Mouse (Mus musculus): ENCODE results near the gene Psmb10. TPM values are rescaled to one million over a fixed set of nuclear protein-coding genes. Genes with fewer than 3 reads are reported as not detected.

The Psmb10 gene
- polyA plus RNA-seq, 1 experiment from 2014 or later, result 61.7 TPM

GRCm38 (mm10) chr8:105919390-105919789 lies 18.9 kb downstream of the Psmb10 start:
- POLR2A ChIA-PET, result interaction anchor here (0.8 kb wide), 1 partner anchor 11 kb away, joined by 3 read pairs; no protein-coding TSS in a partner anchor
- CTCF ChIA-PET, result interaction anchor here (0.9 to 4.6 kb wide), 5 partner anchors 11 to 36 kb away, joined by 3 to 19 read pairs (median 3); no protein-coding TSS in a partner anchor
- ATAC-seq (no peak), DNase-seq (ENCODE audit: low read depth, low spot score) (no peak)
- no peak for TF ChIP-seq CTCF (IDR thresholded peaks at IDR 0.05)
- in situ Hi-C loops (cut with MboI; ENCODE audit: low pct_unique_long_range_greater_than_20kb), result no loop called here
- H3K27me3 ChIP-seq, result no peaks in the 10 kb centered on the region

DNA sequence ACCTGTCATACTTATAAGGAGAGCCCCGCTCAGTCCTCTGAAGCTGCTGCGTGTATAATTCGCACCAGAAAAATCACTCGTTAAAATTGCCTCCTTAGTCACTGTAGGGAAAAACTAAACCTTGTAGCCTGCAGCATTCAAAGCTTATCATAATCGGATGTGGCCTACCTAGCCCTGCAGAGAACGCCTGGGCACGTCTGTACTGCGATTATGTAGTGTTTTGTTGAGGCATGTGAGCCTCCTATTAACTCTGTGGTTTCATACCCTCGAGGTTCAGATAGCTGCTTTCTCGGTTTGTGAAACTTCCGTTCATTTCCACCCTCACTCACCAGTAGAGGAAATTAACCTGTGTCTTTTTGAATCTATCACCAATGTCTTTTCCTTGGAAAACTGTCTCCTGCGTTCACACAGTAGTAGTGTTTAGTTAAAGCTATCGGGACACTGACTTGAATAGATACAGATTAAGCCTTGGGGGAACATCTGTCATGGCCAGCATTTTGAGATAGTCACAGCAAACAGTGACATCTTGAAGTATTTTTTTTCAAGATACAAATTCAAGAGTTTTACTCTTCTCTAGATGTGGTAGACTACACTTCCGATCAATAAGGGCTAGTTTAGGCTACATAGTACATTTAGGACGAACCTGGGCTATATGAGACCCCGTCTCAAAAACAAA lies 37.2 kb downstream of the Psmb10 start:
- H3K27me3 ChIP-seq, result no peaks in the 10 kb centered on the region
- DNase-seq (ENCODE audit: low read depth, low spot score) (no peak), ATAC-seq (no peak)
- CTCF ChIA-PET, result interaction anchor here (0.8 to 1.5 kb wide), 2 partner anchors 23 to 46 kb away, joined by 3 read pairs; partner anchors contain the start of gene Thap11
- no peak for TF ChIP-seq CTCF (IDR thresholded peaks at IDR 0.05)
- POLR2A ChIA-PET, result no interaction called here
- in situ Hi-C loops (cut with MboI; ENCODE audit: low pct_unique_long_range_greater_than_20kb), result no loop called here

GRCm38 (mm10) chr8:105900180-105900940 lies 37.9 kb downstream of the Psmb10 start, which contains the start of gene Pskh1:
TSS of gene Pskh1 (plus strand) at chr8:105900441.
- POLR2A ChIA-PET, result interaction anchor here (0.6 kb wide), 1 partner anchor 379 kb away, joined by 5 read pairs; no protein-coding TSS in a partner anchor

DNA sequence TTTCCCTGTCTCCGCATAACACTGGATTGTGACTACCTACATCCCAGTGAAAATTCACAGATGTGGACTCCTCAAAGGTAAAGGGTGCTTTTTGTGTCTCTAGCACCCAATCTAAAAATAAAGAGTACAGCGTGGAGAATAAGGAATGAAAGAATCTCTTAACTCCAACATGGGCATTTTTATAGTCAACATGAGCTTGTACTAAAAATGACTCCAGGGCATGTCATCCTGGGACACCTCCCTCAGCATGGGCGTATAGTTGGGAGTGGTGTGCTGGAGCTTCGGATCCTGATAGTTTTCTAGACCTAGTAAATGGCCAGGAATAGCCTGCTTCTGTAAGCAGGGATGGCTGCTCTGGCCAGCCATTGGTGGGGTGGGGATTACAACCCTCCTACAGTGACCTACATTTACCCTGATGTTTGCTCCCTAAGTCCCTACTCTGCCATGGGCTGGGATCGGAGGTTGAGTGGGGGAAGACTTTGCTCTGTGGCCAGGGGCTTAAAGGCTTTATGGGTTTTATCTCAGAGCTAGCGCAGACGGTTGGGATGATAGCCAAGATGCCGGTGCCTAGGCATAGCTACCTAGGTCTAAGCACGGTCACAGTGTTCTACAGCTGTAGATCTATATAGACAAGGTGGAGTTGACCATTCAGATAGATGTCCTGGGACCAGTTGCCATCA lies 40.3 kb downstream of the Psmb10 start:
- H3K27me3 ChIP-seq, result no peaks in the 10 kb centered on the region
- no peak for DNase-seq (ENCODE audit: low read depth, low spot score)
- CTCF ChIA-PET, result interaction anchor here (1.3 kb wide), 1 partner anchor 33 kb away, joined by 6 read pairs; no protein-coding TSS in a partner anchor
- in situ Hi-C loops (cut with MboI; ENCODE audit: low pct_unique_long_range_greater_than_20kb), result no loop called here
- no peak for ATAC-seq
- POLR2A ChIA-PET, result interaction anchor here (0.7 to 0.9 kb wide), 2 partner anchors 42 to 890 kb away, joined by 3 read pairs; no protein-coding TSS in a partner anchor
- TF ChIP-seq CTCF (IDR thresholded peaks at IDR 0.05), result no peak

More at GRCm38 (mm10) chr8:105900180-105900940, 37.9 kb downstream of the Psmb10 start, which contains the start of gene Pskh1:
- no peak for TF ChIP-seq CTCF (IDR thresholded peaks at IDR 0.05)
- ATAC-seq (peak; percentile 75), DNase-seq (ENCODE audit: low read depth, low spot score) (peak; percentile 50)
- H3K27me3 ChIP-seq, result no peaks in the 10 kb centered on the region
- CTCF ChIA-PET, result interaction anchor here (0.8 to 1.5 kb wide), 3 partner anchors 24 to 45 kb away, joined by 3 to 5 read pairs (median 3); partner anchors contain the start of gene Thap11
- in situ Hi-C loops (cut with MboI; ENCODE audit: low pct_unique_long_range_greater_than_20kb), result no loop called here

DNA sequence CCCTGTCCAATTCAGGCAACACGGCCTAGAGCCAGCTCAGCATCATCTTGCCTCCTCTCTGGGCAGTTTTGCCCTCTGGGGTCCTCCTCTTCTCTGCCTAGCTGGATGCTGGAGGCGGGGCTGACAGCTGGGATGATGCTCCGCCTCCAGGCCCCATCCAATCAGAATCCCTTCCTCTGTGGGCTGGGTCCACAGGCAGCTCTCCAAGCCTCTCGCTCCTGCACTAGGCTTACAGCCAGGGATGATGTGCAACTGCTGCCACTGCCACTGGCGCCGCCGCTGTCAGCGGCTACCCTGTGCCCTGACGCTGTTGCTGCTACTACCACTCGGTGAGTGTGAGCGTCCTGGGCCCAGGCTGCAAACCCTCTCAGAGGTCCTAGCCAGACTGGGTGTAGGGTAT lies 44.9 kb downstream of the Psmb10 start, which contains the start of gene Nrn1l:
Gene Nrn1l (plus strand): TSS at position 229 of the 400 bp plus-strand sequence.
- CTCF ChIA-PET, result interaction anchor here (1.2 to 2.3 kb wide), 4 partner anchors 10 to 32 kb away, joined by 3 to 8 read pairs (median 4); no protein-coding TSS in a partner anchor
- POLR2A ChIA-PET, result no interaction called here

DNA sequence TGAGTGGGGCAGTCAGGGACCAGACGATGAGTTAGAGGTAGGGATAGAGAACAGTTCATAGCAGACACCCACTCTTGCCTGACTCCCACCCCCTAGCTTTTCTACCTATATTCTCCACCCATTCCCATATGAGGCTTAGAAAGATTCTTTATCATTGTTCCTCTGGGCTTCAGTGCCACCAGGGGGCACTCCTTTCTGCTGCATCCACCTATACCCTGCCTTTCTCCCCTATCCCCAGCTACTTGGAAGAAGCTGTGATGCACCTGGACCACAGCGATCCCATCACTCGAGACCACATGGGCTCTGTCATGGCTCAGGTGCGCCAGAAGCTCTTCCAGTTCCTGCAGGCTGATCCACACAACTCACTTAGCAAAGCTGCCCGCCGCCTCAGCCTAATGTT lies 45.8 kb downstream of the Psmb10 start:
- ATAC-seq (no peak), DNase-seq (ENCODE audit: low read depth, low spot score) (no peak)
- CTCF ChIA-PET, result interaction anchor here (0.7 to 3.3 kb wide), 11 partner anchors 9 to 131 kb away, joined by 3 to 13 read pairs (median 4); partner anchors contain the start of gene Edc4
- POLR2A ChIA-PET, result no interaction called here
- in situ Hi-C loops (cut with MboI; ENCODE audit: low pct_unique_long_range_greater_than_20kb), result loop anchor here (5.0 kb wide), 1 partner anchor 35 kb away; no protein-coding TSS in a partner anchor
- no peak for TF ChIP-seq CTCF (IDR thresholded peaks at IDR 0.05)
- no peaks in the 10 kb centered on the region for H3K27me3 ChIP-seq

More for the DNA sequence above, 44.9 kb downstream of the Psmb10 start, which contains the start of gene Nrn1l:
- ATAC-seq (peak; percentile 19), DNase-seq (ENCODE audit: low read depth, low spot score) (no peak)
- TF ChIP-seq CTCF (IDR thresholded peaks at IDR 0.05), result no peak
- in situ Hi-C loops (cut with MboI; ENCODE audit: low pct_unique_long_range_greater_than_20kb), result loop anchor here (5.0 kb wide), 1 partner anchor 34 kb away; no protein-coding TSS in a partner anchor
- H3K27me3 ChIP-seq, result no peaks in the 10 kb centered on the region

DNA sequence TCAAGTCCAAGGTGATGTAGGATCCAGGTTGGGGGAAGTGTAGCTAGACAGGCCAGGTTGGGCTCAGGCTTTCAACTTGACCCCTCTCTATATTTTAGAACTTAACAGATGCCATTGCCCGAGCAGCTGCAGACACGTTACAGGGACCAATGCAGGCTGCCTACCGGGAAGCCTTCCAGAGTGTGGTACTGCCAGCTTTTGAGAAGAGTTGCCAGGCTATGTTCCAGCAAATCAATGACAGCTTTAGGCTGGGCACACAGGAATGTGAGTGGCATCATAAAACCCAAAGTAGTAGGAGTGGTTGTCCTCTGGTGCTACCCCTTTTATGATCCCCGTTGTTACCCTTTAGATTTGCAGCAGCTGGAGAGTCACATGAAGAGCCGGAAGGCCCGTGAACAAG lies 47.4 kb downstream of the Psmb10 start:
- TF ChIP-seq CTCF (IDR thresholded peaks at IDR 0.05), result no peak
- CTCF ChIA-PET, result interaction anchor here (1.0 to 3.3 kb wide), 3 partner anchors 17 to 56 kb away, joined by 3 to 13 read pairs (median 3); no protein-coding TSS in a partner anchor
- DNase-seq (ENCODE audit: low read depth, low spot score) (no peak), ATAC-seq (no peak)
- POLR2A ChIA-PET, result interaction anchor here (1.4 kb wide), 1 partner anchor 10 kb away, joined by 4 read pairs; the partner anchor contains the start of gene Edc4
- in situ Hi-C loops (cut with MboI; ENCODE audit: low pct_unique_long_range_greater_than_20kb), result loop anchor here (5.0 kb wide), 1 partner anchor 36 kb away; no protein-coding TSS in a partner anchor
- H3K27me3 ChIP-seq, result no peaks in the 10 kb centered on the region

DNA sequence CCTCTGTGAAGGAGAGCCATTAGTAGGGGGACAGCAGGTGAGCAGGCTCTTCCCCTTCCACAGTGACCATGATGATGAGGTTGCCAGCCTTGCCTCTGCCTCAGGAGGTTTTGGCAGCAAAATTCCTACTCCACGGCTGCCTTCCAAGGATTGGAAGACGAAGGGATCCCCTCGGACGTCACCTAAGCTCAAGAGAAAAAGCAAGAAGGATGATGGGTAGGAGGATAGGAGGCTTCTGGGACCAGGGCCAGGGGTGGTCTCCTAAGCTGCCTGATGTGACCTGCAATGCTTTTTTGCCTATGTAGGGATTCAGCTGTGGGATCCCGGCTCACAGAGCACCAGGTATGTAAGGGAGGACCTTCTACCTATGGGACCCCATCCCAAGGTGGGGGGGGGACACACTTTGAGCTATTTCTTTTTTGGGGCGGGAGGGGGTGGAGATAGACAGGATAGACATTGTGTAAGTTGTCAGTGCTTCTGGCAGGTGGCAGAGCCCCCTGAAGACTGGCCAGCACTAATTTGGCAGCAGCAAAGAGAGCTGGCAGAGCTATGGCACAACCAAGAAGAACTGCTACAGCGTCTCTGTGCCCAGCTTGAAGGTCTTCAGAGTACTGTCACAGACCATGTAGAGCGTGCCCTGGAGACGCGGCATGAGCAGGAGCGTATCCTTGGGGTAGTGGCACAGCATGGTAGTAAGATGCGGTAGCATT lies 48.3 kb downstream of the Psmb10 start:
- CTCF ChIA-PET, result interaction anchor here (0.5 to 3.3 kb wide), 4 partner anchors 18 to 65 kb away, joined by 3 to 13 read pairs (median 3); no protein-coding TSS in a partner anchor
- in situ Hi-C loops (cut with MboI; ENCODE audit: low pct_unique_long_range_greater_than_20kb), result loop anchor here (5.0 kb wide), 1 partner anchor 37 kb away; no protein-coding TSS in a partner anchor
- no peak for ATAC-seq
- TF ChIP-seq CTCF (IDR thresholded peaks at IDR 0.05), result no peak
- DNase-seq (ENCODE audit: low read depth, low spot score), result no peak
- POLR2A ChIA-PET, result no interaction called here
- H3K27me3 ChIP-seq, result no peaks in the 10 kb centered on the region

Other genes starting within 250 kb of the Psmb10 start
- 39.2 TPM for gene Acd, start 237.3 kb downstream of the Psmb10 start, polyA plus RNA-seq (2021)
- gene Pard6a, start 237.3 kb downstream of the Psmb10 start, polyA plus RNA-seq (2021), result 23.3 TPM
- gene 4933405L10Rik, start 230.8 kb downstream of the Psmb10 start, polyA plus RNA-seq (2021), result 1.0 TPM
- 39.5 TPM for gene Enkd1, start 230.2 kb downstream of the Psmb10 start, polyA plus RNA-seq (2021)
- 23.6 TPM for gene Gfod2, start 179.8 kb downstream of the Psmb10 start, polyA plus RNA-seq (2021)
- 25.3 TPM for gene Ranbp10, start 111.1 kb downstream of the Psmb10 start, polyA plus RNA-seq (2021)
- 0.24 TPM for gene Tsnaxip1, start 110.7 kb downstream of the Psmb10 start, polyA plus RNA-seq (2021)
- 38.4 TPM for gene Cenpt, start 85.2 kb downstream of the Psmb10 start, polyA plus RNA-seq (2021)
- gene Thap11, start 83.3 kb downstream of the Psmb10 start, polyA plus RNA-seq (2021), result 49.7 TPM
- gene Nutf2, start 77.9 kb downstream of the Psmb10 start, polyA plus RNA-seq (2021), result 19.1 TPM
- 50.9 TPM for gene Edc4, start 57.6 kb downstream of the Psmb10 start, polyA plus RNA-seq (2021)
- 0.47 TPM for gene Nrn1l, start 44.9 kb downstream of the Psmb10 start, polyA plus RNA-seq (2021)
- gene Pskh1, start 38.0 kb downstream of the Psmb10 start, polyA plus RNA-seq (2021), result 36.4 TPM
- gene Ctrl, start 4.6 kb downstream of the Psmb10 start, polyA plus RNA-seq (2021), result 1.3 TPM
- 1.3 TPM for gene Lcat, start 4.9 kb upstream of the Psmb10 start, polyA plus RNA-seq (2021)
- gene Slc12a4, start 27.7 kb upstream of the Psmb10 start, polyA plus RNA-seq (2021), result 76.0 TPM
- not detected for gene Dpep3, start 41.0 kb upstream of the Psmb10 start, polyA plus RNA-seq (2021)
- gene Dus2, start 52.9 kb upstream of the Psmb10 start, polyA plus RNA-seq (2021), result 15.4 TPM
- 0.14 TPM for gene Dpep2nb, start 67.5 kb upstream of the Psmb10 start, polyA plus RNA-seq (2021)
- 12.7 TPM for gene Ddx28, start 73.4 kb upstream of the Psmb10 start, polyA plus RNA-seq (2021)
- 33.5 TPM for gene Nfatc3, start 120.4 kb upstream of the Psmb10 start, polyA plus RNA-seq (2021)
- 3.3 TPM for gene Esrp2, start 198.5 kb upstream of the Psmb10 start, polyA plus RNA-seq (2021)
- gene Pla2g15, start 212.0 kb upstream of the Psmb10 start, polyA plus RNA-seq (2021), result 24.6 TPM
- 129 TPM for gene Slc7a6, start 230.4 kb upstream of the Psmb10 start, polyA plus RNA-seq (2021)

All from Patski (cell line).